Mouse (Mus musculus) liver, adult 2 months (tissue): ENCODE data around the gene Plpp2. TPM values are rescaled to one million over a fixed set of nuclear protein-coding genes. Genes with fewer than 3 reads are reported as not detected.

ENCODE experiments used
- DNase-seq: peaks from one replicate; pipeline ENCODE4 v3.0.0-alpha.2; 2011; ENCODE audit warnings: low read depth, low spot score; ENCODE audit errors: extremely low read depth
- H3K27ac ChIP-seq: fragments of 200-500 bp; replicated peaks from 2 replicates; pipeline ENCODE4 v1.5.1; 2012; ENCODE audit warnings: low read depth, mild to moderate bottlenecking, control low read depth, inconsistent platforms, low read length; ENCODE audit not compliant: insufficient read depth
- H3K27me3 ChIP-seq: fragments of 200-500 bp; 2 replicates; pipeline ENCODE4 v1.6.1; 2012; ENCODE audit warnings: mild to moderate bottlenecking, moderate library complexity, low read length, inconsistent platforms; ENCODE audit not compliant: control insufficient read depth, insufficient read depth
- H3K36me3 ChIP-seq: fragments of 200-500 bp; 2 replicates; pipeline ENCODE4 v1.6.1; 2012; ENCODE audit warnings: low read length, inconsistent platforms; ENCODE audit not compliant: control insufficient read depth, insufficient read depth
- H3K4me1 ChIP-seq: fragments of 200-500 bp; 2 replicates; pipeline ENCODE4 v1.6.1; 2011; ENCODE audit warnings: low read length; ENCODE audit not compliant: control insufficient read depth, insufficient read depth
- H3K4me3 ChIP-seq: fragments of 200-500 bp; 2 replicates; pipeline ENCODE4 v1.5.1; 2011; ENCODE audit warnings: low read depth, mild to moderate bottlenecking, control low read depth, low read length, moderate library complexity; ENCODE audit not compliant: insufficient read depth
- H3K79me2 ChIP-seq: fragments of 200-500 bp; 2 replicates; pipeline ENCODE4 v1.6.1; 2012; ENCODE audit warnings: inconsistent platforms, mild to moderate bottlenecking, low read length, moderate library complexity; ENCODE audit not compliant: control insufficient read depth, insufficient read depth
- H3K9ac ChIP-seq: fragments of 200-500 bp; 2 replicates; pipeline ENCODE4 v1.6.1; 2012; ENCODE audit warnings: low read depth, mild to moderate bottlenecking, control low read depth, inconsistent platforms, low read length
- CTCF ChIP-seq: fragments of 200-500 bp; IDR thresholded peaks from 2 replicates; pipeline ENCODE4 v1.5.1; 2011; ENCODE audit warnings: low read depth, low read length, control low read depth
- POLR2A ChIP-seq: fragments of 200-500 bp; IDR thresholded peaks from 2 replicates; pipeline ENCODE4 v1.6.1; 2011; ENCODE audit warnings: low read length, control low read depth; ENCODE audit not compliant: insufficient read depth; ENCODE audit errors: extremely low read depth
- WGBS: fragments of 180-500 bp; shearing (Covaris S2); methylation state at CpG from one replicate; pipeline ENCODE4 v1.1.7; 2018; 5-methylcytosine and 5-hydroxymethylcytosine counted together
- polyA plus RNA-seq: library from polyadenylated mRNA; depleted of rRNA; stranded (reverse); fragments of >200 nt; gene quantifications from 2 replicates; pipeline ENCODE4 v1.2.3, GENCODE M21; 2012; rRNA removed
- total RNA-seq: library from RNA; depleted of rRNA; stranded (reverse); fragments of >200 nt; gene quantifications from 2 replicates; pipeline ENCODE4 v1.2.3, GENCODE M21; 2014; rRNA removed

The Plpp2 gene
- total RNA-seq, result 16.2 and 32.2 TPM in 2 replicates
- 29.9 and 33.7 TPM in 2 replicates for polyA plus RNA-seq

- Histone ChIP-seq H3K4me3 (peak within 1 kb of the TSS; percentile 76), H3K4me1 (no peaks in the 10 kb centered on the region), H3K9ac (peak within 1 kb of the TSS; percentile 55), H3K79me2 (no peaks in the 10 kb centered on the region), H3K27me3 (no peaks in the 10 kb centered on the region), H3K27ac (peak within 1 kb of the TSS; percentile 24), H3K36me3 (no peaks in the 10 kb centered on the region)
- TF ChIP-seq POLR2A, result 0 out of 2 replicates have a peak, but pooled peaks have one; percentile 28
- peak; percentile 79 for TF ChIP-seq CTCF
- WGBS, result under 1% methylated on average over 52 of the region's 52 CpGs
- peak; percentile 73 for DNase-seq
These were observed at the start of gene Plpp2 for GRCm38 (mm10) chr10:79533126-79533911. Gene Plpp2 (minus strand): TSS chr10:79533796.

- WGBS, result 83% methylated on average over 8 of the region's 8 CpGs
- no peak overlapping the region for H3K4me3 ChIP-seq
- no peaks in the 10 kb centered on the region for H3K4me1 ChIP-seq
- DNase-seq, result no peak
- H3K27ac ChIP-seq, result no peak overlapping the region
- H3K79me2 ChIP-seq, result no peaks in the 10 kb centered on the region
- no peak overlapping the region for H3K9ac ChIP-seq
- TF ChIP-seq CTCF (no peak), POLR2A (no peak)
- no peaks in the 10 kb centered on the region for H3K27me3 ChIP-seq
- no peaks in the 10 kb centered on the region for H3K36me3 ChIP-seq
These were observed 47.9 kb upstream of the Plpp2 start for GRCm38 (mm10) chr10:79581501-79581900.

GRCm38 (mm10) chr10:79580811-79581210, 47.2 kb upstream of the Plpp2 start:
- Histone ChIP-seq H3K27me3 (no peaks in the 10 kb centered on the region), H3K4me3 (no peak overlapping the region), H3K36me3 (no peaks in the 10 kb centered on the region), H3K27ac (no peak overlapping the region), H3K79me2 (no peaks in the 10 kb centered on the region), H3K9ac (no peak overlapping the region), H3K4me1 (no peaks in the 10 kb centered on the region)
- DNase-seq, result peak; percentile 21
- 53% methylated on average over 6 of the region's 6 CpGs for WGBS
- TF ChIP-seq CTCF (peak; percentile 79), POLR2A (no peak)

- 68% methylated on average over 7 of the region's 7 CpGs for WGBS
- TF ChIP-seq POLR2A, result no peak
- TF ChIP-seq CTCF, result no peak
These were observed 46.8 kb upstream of the Plpp2 start for GRCm38 (mm10) chr10:79580356-79580755.

GRCm38 (mm10) chr10:79579781-79580180, 46.2 kb upstream of the Plpp2 start:
- WGBS, result 80% methylated on average over 12 of the region's 12 CpGs
- no peak overlapping the region for H3K27ac ChIP-seq
- H3K4me3 ChIP-seq, result no peak overlapping the region
- no peaks in the 10 kb centered on the region for H3K36me3 ChIP-seq
- no peak overlapping the region for H3K9ac ChIP-seq
- no peaks in the 10 kb centered on the region for H3K4me1 ChIP-seq
- DNase-seq, result no peak
- no peaks in the 10 kb centered on the region for H3K27me3 ChIP-seq
- TF ChIP-seq CTCF (no peak), POLR2A (no peak)
- no peaks in the 10 kb centered on the region for H3K79me2 ChIP-seq

More at GRCm38 (mm10) chr10:79580356-79580755, 46.8 kb upstream of the Plpp2 start:
- Histone ChIP-seq H3K9ac (no peak overlapping the region), H3K36me3 (no peaks in the 10 kb centered on the region), H3K4me1 (no peaks in the 10 kb centered on the region), H3K4me3 (no peak overlapping the region), H3K79me2 (no peaks in the 10 kb centered on the region), H3K27me3 (no peaks in the 10 kb centered on the region), H3K27ac (no peak overlapping the region)
- DNase-seq, result no peak

- H3K27ac ChIP-seq, result no peak overlapping the region
- H3K4me3 ChIP-seq, result no peak overlapping the region
- DNase-seq, result no peak
- TF ChIP-seq CTCF (no peak), POLR2A (no peak)
- no peak overlapping the region for H3K9ac ChIP-seq
- no peaks in the 10 kb centered on the region for H3K4me1 ChIP-seq
- WGBS, result 75% methylated on average over 7 of the region's 7 CpGs
- no peaks in the 10 kb centered on the region for H3K79me2 ChIP-seq
- no peaks in the 10 kb centered on the region for H3K27me3 ChIP-seq
- no peaks in the 10 kb centered on the region for H3K36me3 ChIP-seq
These were observed 45.3 kb upstream of the Plpp2 start for GRCm38 (mm10) chr10:79578891-79579290.
